Mouse (Mus musculus) left cerebral cortex, postnatal 14 days (tissue): Measurements from ENCODE around the gene Gm11034. TPM values are rescaled to one million over a fixed set of nuclear protein-coding genes. Genes with fewer than 3 reads are reported as not detected.

ENCODE experiments used
- DNase-seq, 2 experiments: peaks; one replicate each; pipeline ENCODE4 v3.0.0; 2021 to 2022; ENCODE audit warnings: low spot score in 2 of 2, mixed read lengths in 1 of 2
- intact Hi-C: fragments of 180-260 bp; cut with DNase I; formaldehyde crosslinking; loops from one replicate; pipeline ENCODE4 v1.15.1; 2025
- total RNA-seq, 2 experiments: library from RNA; stranded (reverse); gene quantifications; 2 replicates each; pipeline ENCODE4 v1.2.3; 2021

Gm11034 gene
- total RNA-seq, 2 experiments from 2014 or later: not detected

- DNase-seq: no peak
- intact Hi-C loops: no loop called here
Measured at GRCm38 (mm10) chr8:72215871-72216270, 2.4 kb upstream of the Gm11034 start.

- DNase-seq: no peak
- intact Hi-C loops: no loop called here
Measured at GRCm38 (mm10) chr8:72215060-72215459, 1.6 kb upstream of the Gm11034 start.

GRCm38 (mm10) chr8:72212751-72213150 lies 685 bp downstream of the Gm11034 start, which contains the start of gene Cib3:
Gene Cib3 (minus strand): TSS chr8:72212837.
- intact Hi-C loops: no loop called here
- DNase-seq: peak; percentile 13 to 48

- intact Hi-C loops: no loop called here
- DNase-seq: no peak
Measured at GRCm38 (mm10) chr8:72211846-72212245, 1.6 kb downstream of the Gm11034 start.

- DNase-seq: no peak
- intact Hi-C loops: no loop called here
Measured at GRCm38 (mm10) chr8:72210710-72211109, 2.7 kb downstream of the Gm11034 start.

GRCm38 (mm10) chr8:72210222-72210621 lies 3.2 kb downstream of the Gm11034 start:
- no peak for DNase-seq

GRCm38 (mm10) chr8:72208582-72208981 lies 4.9 kb downstream of the Gm11034 start:
- no peak for DNase-seq
- intact Hi-C loops: no loop called here

More at GRCm38 (mm10) chr8:72210222-72210621, 3.2 kb downstream of the Gm11034 start:
- intact Hi-C loops: no loop called here

GRCm38 (mm10) chr8:72197997-72198396 lies 15.4 kb downstream of the Gm11034 start:
- intact Hi-C loops: no loop called here
- no peak for DNase-seq

GRCm38 (mm10) chr8:72192065-72192464 lies 21.4 kb downstream of the Gm11034 start:
- DNase-seq: no peak
- intact Hi-C loops: no loop called here

- DNase-seq: no peak
Measured at GRCm38 (mm10) chr8:72190215-72190539, 23.3 kb downstream of the Gm11034 start.

GRCm38 (mm10) chr8:72189417-72190214 lies 23.8 kb downstream of the Gm11034 start, which contains the start of gene Hsh2d:
Gene Hsh2d (plus strand): TSS chr8:72189638.
- DNase-seq: no peak
- intact Hi-C loops: no loop called here

More at GRCm38 (mm10) chr8:72190215-72190539, 23.3 kb downstream of the Gm11034 start:
- intact Hi-C loops: no loop called here

- intact Hi-C loops: no loop called here
- no peak for DNase-seq
Measured at GRCm38 (mm10) chr8:72187793-72188331, 25.6 kb downstream of the Gm11034 start.

- peak in 1 of 2 experiments; percentile 15 for DNase-seq
- intact Hi-C loops: no loop called here
Measured at GRCm38 (mm10) chr8:72183554-72184202, 29.8 kb downstream of the Gm11034 start.

- intact Hi-C loops: loop anchor here (5.0 to 10.0 kb wide), 2 partner anchors 67 to 190 kb away; partner anchors contain the start of gene Ap1m1
- peak; percentile 77 to 79 for DNase-seq
Measured at GRCm38 (mm10) chr8:72177346-72177925, 36.0 kb downstream of the Gm11034 start.

- intact Hi-C loops: loop anchor here (10.0 kb wide), 1 partner anchor 75 kb away; the partner anchor contains the start of gene Ap1m1
Measured at GRCm38 (mm10) chr8:72169681-72170249, 43.7 kb downstream of the Gm11034 start.

GRCm38 (mm10) chr8:72169098-72169668 lies 44.3 kb downstream of the Gm11034 start:
- DNase-seq: no peak
- intact Hi-C loops: no loop called here

More at GRCm38 (mm10) chr8:72169681-72170249, 43.7 kb downstream of the Gm11034 start:
- no peak for DNase-seq
